Mouse (Mus musculus) limb, embryonic 15.5 days (tissue): ENCODE results near the gene Rnf220. TPM values are rescaled to one million over a fixed set of nuclear protein-coding genes. Genes with fewer than 3 reads are reported as not detected.

Experiments used
- ATAC-seq: fragments of 200-750 bp; cut with Nextera tagmentation; 2 replicates; pipeline ENCODE4 v1.8.0; 2017; ENCODE audit warnings: low read depth, moderate TSS enrichment; ENCODE audit not compliant: insufficient number of reproducible peaks, low FRiP score, low TSS enrichment
- H3K27ac ChIP-seq: fragments of 300-500 bp; sonication (generic); 2 replicates; pipeline ENCODE4 v1.5.1; 2015; ENCODE audit warnings: moderate library complexity, mild to moderate bottlenecking, inconsistent platforms
- H3K27me3 ChIP-seq: fragments of 300-500 bp; sonication (generic); 2 replicates; pipeline ENCODE4 v1.6.1; 2015; ENCODE audit warnings: inconsistent platforms
- H3K36me3 ChIP-seq: fragments of 300-500 bp; sonication (generic); 2 replicates; pipeline ENCODE4 v1.6.1; 2015; ENCODE audit warnings: inconsistent platforms
- H3K4me1 ChIP-seq: fragments of 300-500 bp; sonication (generic); 2 replicates; pipeline ENCODE4 v1.6.1; 2015; ENCODE audit warnings: inconsistent platforms
- H3K4me2 ChIP-seq: fragments of 300-500 bp; sonication (generic); 2 replicates; pipeline ENCODE4 v1.6.1; 2015; ENCODE audit warnings: mild to moderate bottlenecking, inconsistent platforms
- H3K4me3 ChIP-seq: fragments of 300-500 bp; sonication (generic); 2 replicates; pipeline ENCODE4 v1.5.1; 2015; ENCODE audit warnings: mild to moderate bottlenecking, inconsistent platforms
- H3K9ac ChIP-seq: fragments of 300-500 bp; sonication (generic); 2 replicates; pipeline ENCODE4 v1.6.1; 2015; ENCODE audit warnings: inconsistent platforms
- H3K9me3 ChIP-seq: fragments of 300-500 bp; sonication (generic); 2 replicates; pipeline ENCODE4 v1.6.1; 2016; ENCODE audit warnings: inconsistent platforms
- WGBS: fragments of 180-500 bp; shearing (Covaris S2); methylation state at CpG from one replicate; pipeline ENCODE4 v1.1.7; 2015; 5-methylcytosine and 5-hydroxymethylcytosine counted together
- polyA plus RNA-seq: library from polyadenylated mRNA; unstranded; fragments of >200 nt; fragmentation: Nextera tagmentation; extraction: Ambion mirVana; gene quantifications from 2 replicates; pipeline ENCODE4 v1.2.1, GENCODE M21; 2015

Rnf220 gene
- polyA plus RNA-seq, 1 experiment from 2014 or later, result 73.0 TPM

- Histone ChIP-seq H3K27ac (no peak overlapping the region), H3K9ac (no peak overlapping the region), H3K4me1 (peaks cover 14% of the 10 kb centered on the region), H3K9me3 (no peaks in the 10 kb centered on the region), H3K4me3 (peak overlapping the region; percentile 50), H3K36me3 (no peaks in the 10 kb centered on the region), H3K27me3 (peaks cover 54% of the 10 kb centered on the region), H3K4me2 (peak overlapping the region; percentile 99)
- 0 out of 2 replicates have a peak, but pooled peaks have one; percentile 22 for ATAC-seq
- WGBS, result 49% methylated on average over 13 of the region's 13 CpGs
These were observed 11.6 kb downstream of the Rnf220 start for GRCm38 (mm10) chr4:117485045-117485780.

GRCm38 (mm10) chr4:117484256-117485044 lies 12.4 kb downstream of the Rnf220 start:
- Histone ChIP-seq H3K9me3 (no peaks in the 10 kb centered on the region), H3K36me3 (no peaks in the 10 kb centered on the region), H3K27me3 (peaks cover 46% of the 10 kb centered on the region), H3K4me2 (peak overlapping the region; percentile 99), H3K4me3 (peak overlapping the region; percentile 50), H3K4me1 (peaks cover 14% of the 10 kb centered on the region), H3K27ac (peak overlapping the region; percentile 33), H3K9ac (peak overlapping the region; percentile 37)
- WGBS, result under 1% methylated on average over 69 of the region's 69 CpGs
- ATAC-seq, result peak; percentile 54; the same call in 1 of the 2 replicates

GRCm38 (mm10) chr4:117483931-117484255 lies 13.0 kb downstream of the Rnf220 start:
- H3K4me1 ChIP-seq, result peaks cover 14% of the 10 kb centered on the region
- no peak for ATAC-seq
- H3K27me3 ChIP-seq, result peaks cover 43% of the 10 kb centered on the region
- no peaks in the 10 kb centered on the region for H3K36me3 ChIP-seq
- peak overlapping the region; percentile 50 for H3K4me3 ChIP-seq
- peak overlapping the region; percentile 33; the same call in 1 of the 2 replicates for H3K27ac ChIP-seq
- H3K4me2 ChIP-seq, result peak overlapping the region; percentile 99
- peak overlapping the region; percentile 37; the same call in 1 of the 2 replicates for H3K9ac ChIP-seq
- 1% methylated on average over 15 of the region's 15 CpGs for WGBS
- no peaks in the 10 kb centered on the region for H3K9me3 ChIP-seq

- Histone ChIP-seq H3K27ac (no peak overlapping the region), H3K9me3 (no peaks in the 10 kb centered on the region), H3K4me1 (peaks cover 24% of the 10 kb centered on the region), H3K36me3 (no peaks in the 10 kb centered on the region), H3K9ac (no peak overlapping the region), H3K4me3 (no peak overlapping the region), H3K4me2 (no peak overlapping the region), H3K27me3 (peaks cover 34% of the 10 kb centered on the region)
- WGBS, result 82% methylated on average over 5 of the region's 5 CpGs
- ATAC-seq, result no peak
These were observed 14.7 kb downstream of the Rnf220 start for GRCm38 (mm10) chr4:117482103-117482502.

GRCm38 (mm10) chr4:117480611-117481445 lies 16.0 kb downstream of the Rnf220 start:
- no peaks in the 10 kb centered on the region for H3K9me3 ChIP-seq
- no peak overlapping the region for H3K9ac ChIP-seq
- H3K4me3 ChIP-seq, result no peak overlapping the region
- no peaks in the 10 kb centered on the region for H3K36me3 ChIP-seq
- peaks cover 24% of the 10 kb centered on the region for H3K4me1 ChIP-seq
- H3K27ac ChIP-seq, result no peak overlapping the region
- no peak overlapping the region for H3K4me2 ChIP-seq
- 49% methylated on average over 11 of the region's 11 CpGs for WGBS
- no peak for ATAC-seq
- peaks cover 24% of the 10 kb centered on the region for H3K27me3 ChIP-seq

- H3K36me3 ChIP-seq, result no peaks in the 10 kb centered on the region
- no peaks in the 10 kb centered on the region for H3K9me3 ChIP-seq
- H3K4me2 ChIP-seq, result no peak overlapping the region
- H3K4me3 ChIP-seq, result no peak overlapping the region
- H3K27me3 ChIP-seq, result peaks cover 15% of the 10 kb centered on the region
- 36% methylated on average over 6 of the region's 6 CpGs for WGBS
- H3K27ac ChIP-seq, result no peak overlapping the region
- H3K4me1 ChIP-seq, result peaks cover 22% of the 10 kb centered on the region
- H3K9ac ChIP-seq, result no peak overlapping the region
- no peak for ATAC-seq
These were observed 16.9 kb downstream of the Rnf220 start for GRCm38 (mm10) chr4:117479951-117480350.

GRCm38 (mm10) chr4:117478101-117478673 lies 18.7 kb downstream of the Rnf220 start:
- H3K9ac ChIP-seq, result no peak overlapping the region
- H3K4me1 ChIP-seq, result peaks cover 14% of the 10 kb centered on the region
- 65% methylated on average over 15 of the region's 15 CpGs for WGBS
- ATAC-seq, result no peak
- no peaks in the 10 kb centered on the region for H3K9me3 ChIP-seq
- H3K4me3 ChIP-seq, result no peak overlapping the region
- no peaks in the 10 kb centered on the region for H3K36me3 ChIP-seq
- H3K4me2 ChIP-seq, result no peak overlapping the region
- H3K27me3 ChIP-seq, result peaks cover 5% of the 10 kb centered on the region
- no peak overlapping the region for H3K27ac ChIP-seq

GRCm38 (mm10) chr4:117477401-117477800 lies 19.5 kb downstream of the Rnf220 start:
- H3K4me3 ChIP-seq, result no peak overlapping the region
- no peak overlapping the region for H3K27ac ChIP-seq
- no peak overlapping the region for H3K4me2 ChIP-seq
- no peaks in the 10 kb centered on the region for H3K36me3 ChIP-seq
- WGBS, result 64% methylated on average over 5 of the region's 5 CpGs
- peaks cover 5% of the 10 kb centered on the region for H3K27me3 ChIP-seq
- peaks cover 14% of the 10 kb centered on the region for H3K4me1 ChIP-seq
- no peak overlapping the region for H3K9ac ChIP-seq
- no peak for ATAC-seq
- H3K9me3 ChIP-seq, result no peaks in the 10 kb centered on the region

GRCm38 (mm10) chr4:117476777-117477176 lies 20.1 kb downstream of the Rnf220 start:
- Histone ChIP-seq H3K4me2 (no peak overlapping the region), H3K4me3 (no peak overlapping the region)
- 58% methylated on average over 4 of the region's 4 CpGs for WGBS

GRCm38 (mm10) chr4:117476355-117476754 lies 20.5 kb downstream of the Rnf220 start:
- no peak for ATAC-seq
- Histone ChIP-seq H3K4me2 (no peak overlapping the region), H3K9me3 (no peaks in the 10 kb centered on the region), H3K27me3 (peaks cover 5% of the 10 kb centered on the region), H3K36me3 (no peaks in the 10 kb centered on the region), H3K27ac (no peak overlapping the region), H3K4me1 (peaks cover 14% of the 10 kb centered on the region), H3K9ac (no peak overlapping the region), H3K4me3 (no peak overlapping the region)

More at GRCm38 (mm10) chr4:117476777-117477176, 20.1 kb downstream of the Rnf220 start:
- Histone ChIP-seq H3K27ac (no peak overlapping the region), H3K9ac (no peak overlapping the region), H3K36me3 (no peaks in the 10 kb centered on the region), H3K27me3 (peaks cover 5% of the 10 kb centered on the region), H3K4me1 (peaks cover 14% of the 10 kb centered on the region), H3K9me3 (no peaks in the 10 kb centered on the region)
- no peak for ATAC-seq

- Histone ChIP-seq H3K36me3 (no peaks in the 10 kb centered on the region), H3K27ac (no peak overlapping the region), H3K27me3 (peaks cover 5% of the 10 kb centered on the region), H3K4me1 (peaks cover 10% of the 10 kb centered on the region), H3K4me2 (no peak overlapping the region), H3K9ac (no peak overlapping the region), H3K9me3 (no peaks in the 10 kb centered on the region), H3K4me3 (no peak overlapping the region)
- no peak for ATAC-seq
These were observed 22.9 kb downstream of the Rnf220 start for GRCm38 (mm10) chr4:117473985-117474354.
